Mouse (Mus musculus): ENCODE results near the gene Olfr313.
"Not testable (repeated sequence)": the region's sequence is repeated elsewhere in the genome, so short reads cannot be mapped to it uniquely, and the experiment has no call there.

Gene Olfr313

DNA sequence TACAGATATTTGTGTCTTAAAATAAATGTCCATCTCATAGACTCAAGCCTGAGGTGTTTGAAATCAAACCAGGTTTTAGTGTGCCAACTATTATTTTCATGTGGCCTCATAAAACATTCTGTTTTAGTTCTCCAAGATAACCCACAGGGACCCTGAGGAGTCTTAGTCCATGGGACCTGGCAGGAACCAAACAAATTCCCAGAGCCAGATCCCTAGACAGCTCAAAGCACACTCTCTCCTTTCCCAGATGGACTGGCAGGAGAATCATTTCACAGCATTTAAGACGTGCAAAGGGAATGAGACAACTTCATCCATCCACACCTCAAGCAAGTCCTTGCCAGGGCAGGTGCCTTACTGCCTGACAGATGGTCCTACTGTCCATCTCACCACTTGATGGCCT lies at the start of gene Olfr313:
Gene Olfr313, plus strand, starts transcription at position 301 of the 400 bp plus-strand sequence.
- DNase-seq (ENCODE audit: low spot score), result not testable (repeated sequence)

GRCm38 (mm10) chr11:58772888-58773287 lies 41.9 kb upstream of the Olfr313 start, which contains the start of gene Olfr315:
Gene Olfr315 (plus strand): TSS chr11:58773188.
- no peak for DNase-seq (ENCODE audit: low spot score)

DNA sequence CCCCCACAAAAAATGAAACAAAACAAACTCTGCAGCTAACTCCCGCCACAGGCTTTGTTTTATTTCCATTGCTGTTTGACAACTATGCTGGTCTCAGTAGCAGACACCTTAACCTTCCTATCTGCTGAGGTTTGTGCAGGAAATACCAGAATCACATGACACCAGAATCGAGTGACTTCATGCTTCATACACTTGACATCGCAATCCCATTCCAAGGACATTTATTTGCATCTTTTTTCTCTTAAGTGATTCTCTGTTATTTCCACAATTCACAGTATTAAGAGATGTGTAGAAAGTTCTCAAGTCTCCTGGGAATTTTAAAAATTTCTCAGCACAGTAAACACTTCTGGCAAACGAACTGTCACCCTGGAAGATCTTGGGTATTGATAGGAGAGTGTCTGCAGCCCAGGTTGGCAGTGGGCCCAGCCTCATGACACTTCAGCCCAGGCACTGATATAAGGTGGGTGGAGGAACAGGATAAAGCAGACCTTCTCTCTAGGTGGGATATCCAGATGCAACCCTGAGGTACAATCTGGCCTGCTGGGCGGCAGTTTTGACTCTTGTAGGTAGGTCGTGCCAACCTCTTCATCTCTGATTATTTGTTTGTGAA lies 32.2 kb upstream of the Olfr313 start, which contains the start of gene Olfr314:
Gene Olfr314, plus strand, starts transcription at position 473 of the 610 bp plus-strand sequence.
- no peak for DNase-seq (ENCODE audit: low spot score)

DNA sequence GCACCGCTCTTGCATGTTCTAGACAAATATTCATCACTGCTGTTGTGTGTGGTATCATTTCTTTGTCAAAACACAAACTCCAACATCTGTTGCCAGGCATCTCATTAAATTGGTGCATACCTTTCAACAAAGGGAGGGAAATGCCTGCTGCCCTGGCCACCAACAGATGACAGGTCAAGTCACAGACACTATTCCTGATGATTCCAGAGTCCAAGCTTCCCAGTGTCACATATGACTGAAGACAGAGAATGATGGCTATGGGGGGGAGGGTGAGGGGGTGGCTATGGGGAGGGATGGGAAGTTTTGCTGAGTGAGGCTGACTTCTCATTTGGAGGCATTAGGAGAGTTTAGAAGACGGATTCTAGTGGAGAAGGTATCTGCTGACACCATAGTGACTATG lies 30.6 kb upstream of the Olfr313 start:
- no peak for DNase-seq (ENCODE audit: low spot score)

GRCm38 (mm10) chr11:58787651-58788050 lies 27.1 kb upstream of the Olfr313 start:
- no peak for DNase-seq (ENCODE audit: low spot score)

GRCm38 (mm10) chr11:58788346-58788745 lies 26.5 kb upstream of the Olfr313 start:
- DNase-seq (ENCODE audit: low spot score), result no peak

- no peak for DNase-seq (ENCODE audit: low spot score)
Measured at GRCm38 (mm10) chr11:58789532-58789931, 25.3 kb upstream of the Olfr313 start.

DNA sequence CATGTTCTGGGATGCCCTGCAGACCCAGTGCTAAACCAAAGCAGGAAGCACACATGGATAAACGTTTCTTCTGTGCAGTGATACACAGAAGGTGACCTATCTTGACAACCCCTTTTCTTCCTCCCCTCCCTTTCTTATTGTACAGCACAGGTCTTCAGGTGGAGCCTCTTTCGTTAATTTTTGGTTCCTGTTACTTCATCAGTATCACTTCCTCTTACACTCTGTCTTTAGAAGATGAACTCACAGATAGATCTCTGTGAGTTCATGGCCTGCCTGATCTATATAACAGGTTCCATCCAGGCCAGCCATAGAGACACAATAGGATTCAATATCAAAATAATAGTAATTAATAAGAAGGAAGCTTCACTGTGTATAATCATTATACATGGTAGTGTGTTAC lies 24.7 kb upstream of the Olfr313 start:
- DNase-seq (ENCODE audit: low spot score), result no peak

- no peak for DNase-seq (ENCODE audit: low spot score)
Measured at GRCm38 (mm10) chr11:58790646-58791045, 24.2 kb upstream of the Olfr313 start.

DNA sequence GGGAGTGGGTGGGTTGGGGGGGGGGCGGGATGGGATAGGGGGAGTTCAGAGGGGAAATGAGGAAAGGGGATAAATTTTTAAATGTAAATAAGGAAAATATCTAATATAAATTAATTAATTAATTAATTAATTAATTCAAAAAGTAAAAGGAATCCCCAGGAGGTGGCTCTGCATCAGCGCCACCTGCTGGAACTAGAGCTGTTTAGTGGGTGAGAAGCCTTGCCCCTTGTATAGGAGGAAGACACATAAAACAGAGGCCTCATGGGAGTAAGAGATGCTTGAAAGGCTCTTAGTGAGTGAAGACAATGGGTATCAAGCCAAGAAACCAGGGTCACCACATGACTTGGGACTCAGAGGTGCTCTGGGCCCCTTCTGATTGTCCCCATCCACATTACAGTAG lies 18.9 kb upstream of the Olfr313 start:
- DNase-seq (ENCODE audit: low spot score), result no peak

- no peak for DNase-seq (ENCODE audit: low spot score)
Measured at GRCm38 (mm10) chr11:58796850-58797249, 17.9 kb upstream of the Olfr313 start.

DNA sequence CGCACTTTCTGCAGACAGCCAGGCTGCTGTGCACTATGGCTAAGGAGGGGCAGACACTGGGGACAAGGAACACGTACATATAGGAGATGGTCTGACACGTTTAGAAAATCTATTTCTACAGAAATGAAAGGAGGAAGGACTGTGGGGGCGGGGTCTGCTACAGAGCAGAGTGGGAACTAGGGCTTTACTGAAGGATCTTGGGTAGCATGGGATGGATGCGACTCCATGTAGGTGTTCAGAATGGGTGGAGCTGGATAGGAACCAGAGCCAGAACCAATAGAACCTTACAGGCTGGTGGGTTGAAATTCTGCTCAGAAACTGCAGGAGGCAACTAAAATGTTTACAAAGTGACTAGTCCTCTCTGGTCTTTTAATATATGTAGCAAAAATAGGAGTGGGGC lies 15.1 kb upstream of the Olfr313 start:
- DNase-seq (ENCODE audit: low spot score), result no peak

DNA sequence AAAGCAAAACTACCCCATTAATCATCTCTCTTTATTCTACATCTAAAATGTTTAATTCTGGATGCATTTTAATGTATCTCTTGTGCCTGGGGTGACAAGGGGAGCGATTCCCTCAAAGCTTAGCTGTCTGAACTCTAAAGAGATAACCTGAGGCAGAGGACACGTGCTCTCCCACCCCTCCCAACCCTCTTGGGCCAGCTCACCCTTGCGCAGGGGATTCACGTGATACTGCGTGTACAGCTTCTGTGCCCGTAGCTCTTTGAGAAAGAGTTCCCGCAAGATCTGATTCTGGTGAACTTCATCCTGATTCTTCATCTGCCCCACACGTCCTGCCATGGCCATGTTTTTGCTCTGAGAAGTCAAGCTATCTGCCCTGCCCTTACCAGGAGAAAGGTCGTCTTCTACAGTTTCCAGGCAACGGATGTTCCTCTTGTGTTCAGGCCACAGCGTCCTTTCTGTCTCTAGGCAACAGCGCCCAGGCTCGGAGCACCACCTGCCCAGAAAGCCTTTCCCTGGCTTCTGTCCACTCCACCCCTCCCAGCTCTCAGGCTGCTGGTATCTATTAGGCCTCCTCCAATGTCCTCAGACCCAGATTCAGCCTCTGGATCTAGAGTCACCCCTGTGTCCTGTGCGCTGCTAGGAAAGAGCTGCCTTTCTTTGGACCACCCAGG lies 13.1 kb upstream of the Olfr313 start, which contains the start of gene Fam183b:
Gene Fam183b, minus strand, starts transcription at position 403 of the 671 bp plus-strand sequence.
- DNase-seq (ENCODE audit: low spot score), result peak; percentile 2

- DNase-seq (ENCODE audit: low spot score), result no peak
Measured at GRCm38 (mm10) chr11:58803871-58804270, 10.9 kb upstream of the Olfr313 start.

DNA sequence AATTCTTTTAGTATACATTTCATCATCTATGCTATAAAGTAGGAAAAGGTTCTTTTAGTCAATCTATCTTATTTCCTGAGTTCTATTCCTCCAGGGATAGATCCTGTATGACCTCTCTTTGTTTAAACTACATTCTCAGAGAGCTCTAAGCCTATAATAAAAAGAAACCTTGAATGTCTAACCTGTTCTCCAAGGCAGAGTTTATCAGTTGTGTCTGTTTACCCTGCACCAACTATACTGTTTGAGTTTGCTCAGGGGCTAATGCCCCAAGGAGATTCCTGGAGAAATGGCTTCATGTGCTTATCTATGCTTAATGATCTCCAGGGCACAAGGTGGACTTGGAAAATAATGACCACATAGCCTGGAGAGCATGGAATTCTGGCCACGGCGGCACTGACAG lies 10.4 kb upstream of the Olfr313 start:
- no peak for DNase-seq (ENCODE audit: low spot score)

- DNase-seq (ENCODE audit: low spot score), result no peak
Measured at GRCm38 (mm10) chr11:58812001-58812400, 2.8 kb upstream of the Olfr313 start.

DNA sequence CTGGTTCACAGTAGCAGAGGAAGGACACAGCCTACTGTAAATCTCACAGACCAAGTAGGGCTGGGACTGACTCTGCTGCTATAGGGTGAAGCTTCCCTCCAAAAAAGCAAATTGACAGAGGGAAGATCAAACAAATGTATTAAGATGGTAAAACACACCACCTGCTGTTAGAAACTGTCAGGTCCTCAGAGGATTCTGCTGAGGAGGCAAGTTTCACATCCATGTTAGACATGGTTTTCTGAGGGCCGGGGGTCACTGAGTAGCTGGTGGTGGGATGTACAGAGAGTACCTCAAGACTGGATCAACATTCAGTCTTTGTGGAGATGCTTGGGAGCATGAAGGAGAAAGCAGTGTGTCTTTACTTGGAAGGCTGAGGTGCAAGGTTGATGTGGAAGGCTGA lies 876 bp downstream of the Olfr313 start:
- no peak for DNase-seq (ENCODE audit: low spot score)

- DNase-seq (ENCODE audit: low spot score), result not testable (repeated sequence)
Measured at GRCm38 (mm10) chr11:58828937-58829336, 14.1 kb downstream of the Olfr313 start, which contains the start of gene Olfr312. Gene Olfr312 (plus strand): TSS chr11:58829237.

- DNase-seq (ENCODE audit: low spot score), result no peak
Measured at GRCm38 (mm10) chr11:58829764-58830163, 15.0 kb downstream of the Olfr313 start.

DNA sequence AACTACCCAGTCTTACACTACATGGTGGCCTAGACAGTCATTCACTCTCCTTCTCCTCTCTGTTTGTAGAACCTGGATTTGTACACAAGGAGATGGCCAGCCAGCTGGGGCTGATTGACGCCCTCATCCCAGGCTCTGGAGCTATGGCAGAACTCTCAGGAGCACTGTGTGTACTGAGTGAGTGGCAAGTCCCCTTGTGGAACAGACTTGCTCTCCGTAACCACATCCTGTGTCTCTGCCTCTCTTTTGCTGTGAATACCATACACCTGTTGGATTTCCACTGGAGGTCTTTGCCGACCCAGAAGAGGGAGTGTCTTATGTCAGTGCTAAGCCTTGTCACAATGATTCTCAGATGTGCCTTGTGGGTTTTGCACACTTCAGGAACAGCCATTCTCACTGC lies 17.7 kb downstream of the Olfr313 start:
- DNase-seq (ENCODE audit: low spot score), result not testable (repeated sequence)

DNA sequence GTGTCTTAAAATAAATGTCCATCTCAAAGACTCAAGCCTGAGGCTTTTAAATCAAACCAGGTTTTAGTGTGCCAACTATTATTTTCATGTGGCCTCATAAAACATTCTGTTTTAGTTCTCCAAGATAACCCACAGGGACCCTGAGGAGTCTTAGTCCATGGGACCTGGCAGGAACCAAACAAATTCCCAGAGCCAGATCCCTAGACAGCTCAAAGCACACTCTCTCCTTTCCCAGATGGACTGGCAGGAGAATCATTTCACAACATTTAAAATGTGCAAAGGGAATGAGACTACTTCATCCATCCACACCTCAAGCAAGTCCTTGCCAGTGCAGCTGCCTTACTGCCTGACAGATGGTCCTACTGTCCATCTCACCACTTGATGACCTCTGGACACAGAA lies 24.2 kb downstream of the Olfr313 start, which contains the start of gene Olfr311:
Gene Olfr311, plus strand, starts transcription at position 301 of the 400 bp plus-strand sequence.
- not testable (repeated sequence) for DNase-seq (ENCODE audit: low spot score)

- peak; percentile 86 for DNase-seq (ENCODE audit: low spot score)
Measured at GRCm38 (mm10) chr11:58846919-58847461, 32.2 kb downstream of the Olfr313 start, which contains the start of gene Gm12258. Gene Gm12258 (plus strand): TSS chr11:58847158.

DNA sequence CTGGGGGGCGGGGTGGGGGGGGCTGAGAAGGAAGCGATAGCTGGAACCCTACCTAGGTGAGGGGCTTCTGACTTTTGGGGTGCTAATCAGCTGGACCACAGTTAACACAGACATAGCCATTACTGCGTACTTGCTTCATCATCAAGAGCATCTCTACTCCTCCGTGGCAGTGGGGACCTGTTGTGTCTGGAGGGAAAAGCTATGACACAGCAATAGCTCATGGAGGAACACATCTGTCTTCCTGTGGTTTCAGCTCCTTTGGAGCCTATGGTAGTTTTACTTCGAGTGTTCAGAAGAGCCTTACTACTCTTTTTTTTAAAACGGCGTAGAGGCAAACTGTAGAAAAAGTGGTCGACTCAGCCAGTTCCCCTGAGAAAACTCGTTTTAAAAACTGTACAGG lies 32.8 kb downstream of the Olfr313 start:
- DNase-seq (ENCODE audit: low spot score), result no peak
